Mouse (Mus musculus) Muller cell, postnatal 12 days (primary cell): Measurements from ENCODE around the gene Shc4.

ENCODE experiments used
- DNase-seq: peaks from one replicate; pipeline ENCODE4 v3.0.0-alpha.2; 2015; ENCODE audit errors: inconsistent ontology term

Gene Shc4

DNA sequence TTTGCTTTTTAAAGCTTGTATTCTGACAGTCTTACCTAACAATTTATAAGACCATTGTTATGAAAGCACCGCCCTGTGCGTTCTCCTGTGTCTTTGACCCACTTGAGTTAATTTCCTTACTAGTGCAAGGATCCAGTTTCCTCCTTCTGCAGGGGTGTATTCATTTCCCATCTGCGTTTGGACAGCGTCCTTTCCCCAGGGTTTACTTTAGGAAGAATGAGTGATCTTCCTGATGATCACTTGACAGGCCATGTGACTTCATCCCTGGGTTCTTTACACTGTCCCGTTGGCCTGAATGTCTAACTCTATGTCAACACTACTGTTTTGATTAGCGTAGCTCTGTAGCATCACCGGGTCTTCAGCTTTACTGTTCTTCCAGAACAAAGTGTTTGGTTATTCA is 86.6 kb downstream of the Shc4 start:
- DNase-seq = no peak

DNA sequence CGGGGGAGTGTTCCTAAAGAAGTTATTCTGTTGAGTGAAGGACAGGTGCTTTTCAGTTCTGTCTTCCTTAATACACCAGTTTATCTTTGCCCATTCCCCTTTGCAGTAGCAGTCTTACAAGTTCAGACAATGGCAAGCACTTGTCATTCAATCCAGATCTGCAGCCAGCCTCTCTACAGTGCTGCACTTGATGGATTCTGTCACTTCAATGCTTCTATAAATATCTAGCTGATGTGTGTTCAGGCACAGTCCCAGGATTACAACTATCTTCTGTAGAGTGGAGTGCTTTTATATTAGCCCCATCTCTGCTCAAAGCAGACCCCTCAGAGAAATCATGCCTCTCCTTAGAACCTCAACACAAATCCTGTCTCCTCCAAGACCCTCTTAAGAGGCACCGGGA is 93.9 kb downstream of the Shc4 start:
- DNase-seq = no peak

DNA sequence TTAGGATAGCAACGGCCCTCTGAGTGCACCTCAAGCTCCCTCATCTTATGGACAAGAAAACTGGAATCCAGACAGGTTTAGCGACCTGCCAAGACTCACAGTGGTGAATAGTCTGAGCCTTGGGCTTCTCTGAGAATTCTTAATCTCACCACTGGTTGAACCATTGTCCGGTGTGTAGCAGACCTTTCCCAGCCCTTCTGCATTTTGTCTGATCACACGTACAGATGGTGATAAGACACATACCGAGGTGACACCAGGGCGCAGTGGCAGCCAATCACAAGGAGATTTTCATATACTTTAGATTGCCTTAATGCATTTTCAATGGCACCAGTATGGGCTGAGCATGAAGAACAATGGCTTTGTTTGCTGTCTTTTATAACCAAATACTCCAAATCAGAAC is 95.5 kb downstream of the Shc4 start:
- no peak for DNase-seq

DNA sequence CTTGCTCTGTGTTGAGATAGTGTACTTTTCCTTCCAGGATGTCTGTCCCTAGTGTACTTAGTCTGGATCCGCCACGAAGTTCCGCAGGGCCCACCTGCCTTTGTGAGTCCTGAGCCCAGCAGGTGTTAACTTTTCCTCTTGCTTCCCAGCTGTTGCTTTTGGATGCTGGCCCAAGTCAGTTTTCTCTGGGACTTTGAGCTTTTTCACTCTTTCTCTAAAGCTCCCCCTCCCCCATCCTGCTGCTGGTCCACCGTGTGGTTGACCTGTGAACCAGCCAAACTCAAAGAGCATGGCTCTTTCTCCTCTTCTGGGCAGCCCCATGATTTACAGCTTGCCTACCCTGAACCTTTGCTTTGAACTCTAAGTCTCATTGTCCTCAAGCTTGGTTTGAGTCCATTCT is 97.4 kb downstream of the Shc4 start:
- no peak for DNase-seq

DNA sequence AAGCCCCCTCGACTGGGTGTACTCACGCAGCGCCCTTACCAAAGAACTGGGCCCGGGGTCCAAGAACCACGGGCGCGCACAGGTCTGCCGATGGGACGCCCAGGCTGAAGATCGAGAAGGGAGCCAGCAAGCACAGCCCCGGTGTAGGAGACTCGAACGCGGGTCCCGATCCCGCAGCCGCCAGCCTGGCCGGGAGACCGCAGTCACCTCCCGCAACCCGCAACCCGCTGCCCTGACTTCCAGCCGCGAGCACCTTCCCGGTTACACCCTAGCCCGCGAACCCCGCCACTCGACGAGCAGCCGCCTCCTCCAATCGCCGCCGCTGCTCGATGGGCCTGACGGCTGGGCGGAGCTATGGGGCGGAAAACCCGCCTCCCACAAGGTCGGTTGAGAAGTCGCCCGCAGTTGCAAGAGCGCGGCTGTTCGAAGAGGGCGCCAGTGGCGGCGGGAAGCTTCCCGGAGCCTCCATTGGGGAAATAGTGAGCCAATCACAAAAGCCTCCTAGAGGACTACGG is 99.1 kb downstream of the Shc4 start, which contains the start of gene Cep152:
Gene Cep152, minus strand, starts transcription at position 277 of the 515 bp plus-strand sequence.
- DNase-seq = peak; percentile 98

DNA sequence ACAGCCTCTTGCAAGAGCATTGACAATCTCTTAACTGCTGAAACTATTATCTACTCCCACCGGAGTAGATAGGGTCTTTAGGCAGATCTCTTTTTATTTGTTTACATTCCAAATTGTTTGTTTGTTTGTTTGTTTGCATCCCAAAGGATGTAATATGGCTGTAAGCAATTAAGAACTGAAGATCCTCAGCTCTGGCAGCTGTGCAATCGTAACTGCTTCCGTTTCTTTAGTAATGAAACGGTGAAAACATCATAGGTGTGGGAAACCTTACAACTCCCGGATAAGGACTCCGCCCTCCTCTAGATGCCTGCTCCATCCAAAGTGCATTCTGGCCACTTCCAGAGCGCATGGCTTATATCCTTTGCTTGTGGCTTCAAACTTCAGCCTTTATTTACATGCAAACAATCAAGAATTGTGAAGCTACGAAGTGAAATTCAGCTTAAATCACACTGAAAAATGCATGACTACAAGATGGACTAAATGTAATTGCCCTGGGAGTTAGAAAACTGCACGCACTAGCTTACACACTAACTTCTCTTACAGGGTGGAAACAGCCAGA is 99.7 kb downstream of the Shc4 start:
- no peak for DNase-seq

DNA sequence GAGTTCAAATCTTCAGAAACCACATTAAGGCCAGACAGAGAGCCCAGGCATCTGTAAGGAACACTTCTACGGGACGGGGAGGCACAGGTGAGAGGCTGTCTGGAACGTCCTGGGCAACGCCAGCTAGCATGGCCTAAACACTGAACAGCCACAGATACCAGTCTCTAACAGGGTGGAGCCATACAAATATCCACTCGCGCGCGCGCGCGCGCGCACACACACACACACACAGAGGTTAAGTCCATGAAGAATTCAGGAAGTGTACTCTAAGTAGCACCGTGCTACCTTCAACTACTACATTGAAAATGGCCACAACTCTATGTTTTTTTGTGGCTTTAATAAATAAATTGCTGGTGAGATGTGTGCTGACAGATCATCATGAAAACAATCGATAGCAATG is 100.7 kb downstream of the Shc4 start:
- no peak for DNase-seq

DNA sequence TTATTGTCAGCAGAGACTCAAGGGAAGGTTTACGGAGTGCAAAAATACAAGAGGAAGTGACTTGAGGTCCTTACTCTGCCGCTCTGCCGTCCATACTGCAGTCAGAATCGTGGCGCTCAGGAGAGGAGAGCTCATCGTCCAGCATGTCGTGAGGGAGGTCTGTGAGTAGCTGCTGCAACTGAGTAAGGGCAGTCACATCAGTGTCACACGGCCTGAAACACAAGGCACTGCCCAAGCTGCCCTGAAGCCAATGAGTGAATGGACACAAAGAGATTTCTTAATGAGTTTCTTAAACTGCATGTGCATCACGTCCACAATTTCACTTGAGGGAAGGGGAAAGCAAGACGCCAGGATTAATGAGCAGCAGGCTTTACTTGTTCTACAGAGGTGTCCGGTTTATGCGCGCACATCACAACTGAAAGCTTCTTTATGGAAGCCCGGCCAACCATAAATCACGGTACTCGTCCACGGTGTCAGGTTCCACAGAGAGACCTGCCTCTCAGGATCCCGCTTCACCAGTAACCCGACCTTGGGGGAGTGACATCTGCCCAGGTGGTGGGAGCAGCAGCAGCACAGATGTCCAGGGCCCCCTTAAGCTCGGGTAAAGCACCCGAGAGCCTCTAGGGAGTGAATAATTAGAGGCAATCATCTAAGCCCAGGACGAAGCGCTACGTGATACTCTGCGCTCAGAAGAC is 103.6 kb downstream of the Shc4 start:
- DNase-seq = peak; percentile 22

DNA sequence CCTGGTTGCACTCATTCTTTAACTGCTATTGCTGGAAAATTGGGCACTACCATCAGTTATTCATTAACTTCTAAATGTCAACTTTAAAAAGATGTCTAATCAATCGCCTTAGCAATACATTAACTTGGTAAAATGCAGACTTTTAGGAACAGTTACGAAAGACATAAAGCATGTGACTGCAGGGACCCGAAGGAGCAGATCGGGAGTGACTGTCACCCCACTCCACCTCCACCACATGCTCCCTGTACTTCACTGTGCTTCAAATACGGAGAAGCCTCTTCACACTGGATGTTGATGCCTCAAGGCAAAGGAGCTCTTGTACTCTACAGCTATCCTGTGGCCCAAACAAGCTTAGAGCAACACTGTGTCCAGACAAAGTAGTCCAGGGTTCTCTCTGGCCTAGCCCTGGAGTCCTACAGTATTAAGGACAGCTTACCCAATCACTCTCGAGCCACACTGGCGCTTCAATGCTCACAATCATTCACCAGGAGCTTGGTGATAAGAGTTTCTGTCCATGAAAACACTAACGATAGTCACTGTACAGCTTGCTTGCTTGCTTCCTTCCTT is 108.0 kb downstream of the Shc4 start:
- DNase-seq = no peak

DNA sequence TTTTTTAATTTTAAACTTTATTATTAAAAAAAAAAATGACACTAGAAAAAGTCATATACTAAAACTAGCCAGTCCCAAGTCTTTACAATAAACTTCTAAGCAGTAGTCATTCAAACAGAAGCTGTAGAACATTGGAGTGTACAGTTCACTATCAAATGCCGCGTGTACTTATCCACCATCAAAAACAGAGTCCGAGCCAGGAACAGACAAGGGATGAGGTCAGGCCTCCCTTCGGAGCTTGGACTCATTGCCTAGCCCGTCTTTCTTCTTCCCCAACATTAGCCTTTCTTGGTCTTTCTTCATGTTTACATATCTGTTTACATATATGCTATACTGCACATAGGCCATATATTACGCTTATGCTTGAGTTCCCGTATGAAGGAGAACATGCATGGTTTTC is 108.5 kb downstream of the Shc4 start:
- DNase-seq = no peak

DNA sequence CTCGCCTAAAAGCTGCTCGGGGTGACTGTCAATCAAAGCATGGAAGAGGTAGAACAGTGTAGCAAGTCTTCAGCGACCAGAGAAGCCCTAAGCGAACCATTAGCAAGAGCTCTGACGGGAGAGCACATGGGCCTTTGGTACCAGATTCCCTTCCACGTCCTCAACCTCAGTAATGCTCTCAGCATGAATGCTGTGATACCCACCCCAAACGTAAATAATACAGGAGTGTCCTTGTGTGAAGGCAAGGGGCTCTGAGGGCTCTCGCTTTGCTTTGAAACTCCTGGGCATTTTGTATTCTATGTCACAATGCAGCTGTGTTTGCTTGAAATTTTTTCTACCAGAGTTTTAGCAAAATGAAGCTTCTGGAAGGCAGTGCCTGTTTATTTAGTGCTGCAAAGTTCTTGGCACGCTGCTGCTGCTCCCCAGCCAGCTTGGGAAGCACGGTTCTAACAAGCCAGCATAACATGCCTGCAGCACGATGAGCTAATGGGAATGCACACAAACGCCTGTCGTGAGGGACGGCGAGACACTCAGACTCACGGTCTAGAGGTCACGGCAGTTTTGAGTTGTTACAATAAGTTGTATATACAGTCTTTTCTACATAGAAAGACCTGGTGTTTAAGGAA is 117.6 kb downstream of the Shc4 start:
- peak; percentile 32 for DNase-seq

DNA sequence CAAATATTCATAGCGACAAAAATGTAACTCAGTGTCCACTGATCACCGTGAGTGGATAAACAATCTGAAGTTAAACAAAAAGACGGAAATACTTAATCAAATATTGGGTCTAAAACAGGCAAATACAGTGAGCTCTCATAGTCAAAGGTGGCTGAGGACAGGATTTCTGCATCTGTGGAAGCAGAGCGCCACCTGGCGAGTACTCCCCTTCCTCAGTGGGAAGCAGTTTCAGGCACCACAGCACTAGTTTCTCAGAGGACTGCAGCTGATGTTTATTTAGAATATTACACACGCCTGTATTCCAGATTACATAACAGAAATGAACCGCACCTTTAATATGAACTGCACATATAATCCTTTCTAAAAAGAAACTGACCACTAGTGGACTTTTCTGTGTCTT is 119.3 kb downstream of the Shc4 start:
- peak; percentile 51 for DNase-seq

DNA sequence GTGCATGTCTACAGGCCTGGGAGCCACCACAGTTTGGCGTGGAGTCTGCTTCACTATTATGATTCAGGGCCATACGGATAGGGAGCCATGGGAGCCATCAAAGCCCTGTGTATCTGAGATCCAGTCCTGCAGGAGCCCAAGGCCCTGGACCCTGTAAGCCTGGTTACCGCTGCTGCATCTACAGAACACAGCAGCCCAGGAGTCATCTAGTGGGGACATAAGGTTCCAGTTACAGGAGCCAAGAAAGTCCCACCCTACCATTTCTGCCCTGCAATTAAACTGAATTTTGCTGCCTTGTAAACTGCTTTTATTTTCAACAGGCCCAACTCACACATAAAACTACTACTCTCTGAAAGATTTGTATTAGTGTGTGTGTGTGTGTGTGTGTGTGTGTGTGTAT is 121.0 kb downstream of the Shc4 start:
- DNase-seq = no peak

DNA sequence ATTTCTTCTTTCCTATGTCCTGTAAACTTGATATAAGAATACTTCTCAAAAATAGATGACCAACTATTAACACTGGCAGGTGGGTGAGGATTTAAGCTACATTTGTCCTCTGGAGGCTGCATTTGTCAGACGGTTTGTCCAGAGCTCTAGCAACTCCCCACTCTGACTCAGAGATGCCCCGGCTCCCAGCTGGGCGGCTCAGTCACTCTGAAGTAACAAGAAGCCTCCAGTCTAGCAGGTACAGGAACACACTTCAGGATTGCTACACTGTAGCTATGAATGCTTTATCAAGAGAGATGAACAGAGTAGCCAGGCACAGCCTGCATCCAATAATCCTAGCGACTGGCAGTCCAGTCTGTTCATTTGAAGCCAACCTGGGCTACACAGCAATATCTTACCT is 125.0 kb downstream of the Shc4 start:
- peak; percentile 38 for DNase-seq

DNA sequence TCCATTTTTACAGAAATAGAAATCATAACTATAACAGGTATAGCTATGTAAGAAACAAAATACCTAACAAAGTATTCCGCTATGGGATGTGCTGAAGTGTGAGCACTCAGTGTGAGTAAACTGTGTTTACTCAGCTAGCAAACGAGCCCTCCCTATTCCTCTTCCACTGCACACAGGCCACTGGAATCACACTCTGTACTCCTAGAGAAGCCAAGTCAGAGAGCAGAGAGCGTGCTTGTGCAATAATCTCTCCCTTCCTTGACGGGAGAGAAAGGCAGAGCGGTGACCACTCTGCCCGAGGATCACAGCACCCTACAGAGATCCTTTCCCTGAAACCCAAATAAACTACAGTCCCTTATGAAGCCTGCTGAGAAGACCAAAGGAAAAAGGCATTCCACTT is 125.7 kb downstream of the Shc4 start:
- no peak for DNase-seq

DNA sequence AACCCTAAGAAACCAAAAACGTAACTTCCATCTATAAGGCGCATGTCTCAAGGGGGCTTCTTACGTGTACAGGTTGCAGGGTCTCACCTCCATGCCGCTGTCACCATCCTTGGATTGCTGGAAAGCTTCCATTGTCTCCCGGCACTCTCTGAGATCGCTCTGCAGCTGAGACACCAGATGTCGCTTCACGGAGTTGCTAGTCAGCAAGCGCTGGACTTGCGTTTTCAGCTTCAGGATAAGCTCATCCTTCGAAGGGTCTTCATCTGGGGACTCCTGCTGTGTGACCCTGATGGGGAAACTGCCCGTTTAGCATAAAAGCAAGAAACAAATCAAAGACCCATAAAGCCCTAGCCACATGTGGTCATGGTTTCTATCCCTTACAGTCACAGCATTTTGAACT is 129.2 kb downstream of the Shc4 start:
- DNase-seq = no peak

DNA sequence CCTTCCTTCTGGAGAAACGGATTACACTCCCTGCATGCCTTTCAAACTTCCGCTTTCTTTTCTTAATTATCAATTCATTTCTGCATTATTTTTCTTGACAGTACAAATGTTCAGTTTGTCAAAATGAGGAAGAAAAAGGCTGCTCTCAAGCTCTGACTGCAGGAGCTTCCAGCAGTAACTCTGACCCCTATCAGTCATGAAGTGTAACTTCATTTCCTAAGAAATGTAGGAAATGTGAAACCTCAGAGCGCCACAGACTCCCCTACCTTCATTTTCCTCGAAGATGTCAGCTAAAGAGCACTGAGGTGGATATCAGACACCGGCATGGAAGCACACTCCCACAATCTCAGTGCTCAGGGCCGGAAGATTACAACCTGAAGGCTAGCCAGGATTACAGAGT is 129.9 kb downstream of the Shc4 start:
- no peak for DNase-seq

DNA sequence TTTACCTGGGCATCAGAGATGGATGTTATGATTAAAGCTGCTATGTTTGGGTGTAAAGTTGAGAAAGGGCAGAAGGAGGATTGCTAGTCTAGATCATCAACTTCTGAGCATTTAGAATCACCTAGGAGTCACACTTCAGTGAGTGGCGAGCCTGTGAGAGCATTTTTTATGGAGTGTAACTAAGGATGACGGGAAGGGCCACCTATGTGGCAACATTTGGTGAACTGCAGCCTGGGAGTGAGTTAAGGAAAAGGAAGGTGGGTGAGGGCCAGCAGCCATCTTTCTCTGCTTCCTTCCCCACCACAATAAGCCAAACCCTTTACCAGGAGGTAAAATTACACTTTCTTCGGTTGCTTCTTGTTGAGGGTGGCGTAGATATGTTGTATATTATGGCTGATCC is 132.1 kb downstream of the Shc4 start:
- DNase-seq = no peak

DNA sequence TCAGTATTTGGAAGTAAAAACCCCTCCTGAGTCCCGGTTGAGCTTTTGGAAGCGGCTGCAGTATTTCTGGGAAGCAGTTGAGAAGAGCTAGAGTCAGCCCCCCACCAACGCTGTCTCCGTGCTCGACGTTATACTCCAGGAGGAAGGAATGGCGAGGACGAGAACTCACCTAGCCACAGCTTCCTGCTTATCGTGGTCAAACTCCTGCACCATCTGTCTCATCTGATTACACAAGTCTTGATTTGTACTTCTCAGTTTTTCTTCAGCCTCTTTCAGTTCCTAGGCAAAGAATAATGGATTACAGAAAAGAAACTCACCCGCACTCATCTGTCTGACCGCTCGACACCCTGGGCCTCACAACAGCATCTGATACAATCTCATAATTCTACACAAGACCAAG is 134.7 kb downstream of the Shc4 start:
- DNase-seq = no peak

DNA sequence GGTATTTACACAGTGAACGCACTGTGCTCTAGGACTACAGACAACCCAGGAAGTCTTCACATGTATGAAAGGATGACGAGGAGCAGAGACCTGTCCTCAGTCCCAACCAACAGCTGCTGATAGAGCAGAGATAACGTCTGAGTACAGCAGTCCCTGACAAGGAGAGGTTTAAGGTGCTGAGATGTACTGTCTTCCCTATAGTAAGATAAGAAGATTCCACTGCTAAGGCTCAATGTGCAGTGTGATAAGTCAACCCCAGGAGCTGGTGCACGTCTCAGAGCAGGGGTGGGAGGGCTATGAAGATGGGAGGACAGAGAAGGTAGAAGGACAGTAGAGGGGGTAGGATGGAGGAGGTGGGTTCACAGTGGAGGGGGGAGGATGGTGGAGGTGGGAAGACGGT is 142.9 kb downstream of the Shc4 start:
- DNase-seq = no peak

DNA sequence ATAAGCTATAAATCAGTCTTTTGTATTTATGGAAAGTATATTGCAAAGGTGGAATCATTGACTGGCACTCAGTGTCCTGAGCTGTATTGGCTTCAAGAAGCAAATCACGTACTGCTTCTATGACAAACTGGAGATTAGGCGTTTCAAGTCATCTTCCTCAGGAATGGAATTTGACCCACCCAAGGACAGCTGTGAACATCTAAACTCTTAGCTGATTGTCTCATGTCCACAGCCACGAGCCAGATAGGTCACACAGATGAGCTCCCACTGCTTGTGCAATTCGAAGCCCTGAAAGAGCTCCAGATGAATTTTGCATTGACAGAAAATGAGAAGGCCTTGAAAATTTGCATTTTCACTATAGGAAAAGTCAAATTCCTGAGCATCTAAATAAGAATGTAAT is 146.3 kb downstream of the Shc4 start:
- DNase-seq = no peak
